Mouse (Mus musculus) v-Abl transformed pro-B cells (cell line): ENCODE measurements around the gene Gm20738.
"Not testable (repeated sequence)": the region's sequence is repeated elsewhere in the genome, so short reads cannot be mapped to it uniquely, and the experiment has no call there.

ENCODE experiments used
- in situ Hi-C, 2 experiments: fragments of 400-800 bp; cut with MboI; formaldehyde crosslinking; loops; one replicate each; pipeline ENCODE4 v1.15.1; 2025; ENCODE audit not compliant: unreplicated experiment in 2 of 2

Gm20738 gene

GRCm38 (mm10) chrY:37957511-37957910 is at the start of gene Gm20738:
Gene Gm20738, plus strand, starts transcription at chrY:37957811.
- in situ Hi-C loops: not testable (repeated sequence)
